Mouse (Mus musculus): ENCODE results near the gene Ak8.

Gene Ak8

GRCm38 (mm10) chr2:28797490-28798106 lies 97.6 kb downstream of the Ak8 start:
- DNase-seq = no peak

- no peak for DNase-seq
Measured at GRCm38 (mm10) chr2:28798390-28798789, 98.4 kb downstream of the Ak8 start.

- no peak for DNase-seq
Measured at GRCm38 (mm10) chr2:28799575-28799974, 99.6 kb downstream of the Ak8 start.

GRCm38 (mm10) chr2:28803406-28803805 lies 103.4 kb downstream of the Ak8 start:
- no peak for DNase-seq

- DNase-seq = no peak
Measured at GRCm38 (mm10) chr2:28808841-28809240, 108.9 kb downstream of the Ak8 start.

- DNase-seq = no peak
Measured at GRCm38 (mm10) chr2:28810260-28811013, 110.5 kb downstream of the Ak8 start.

GRCm38 (mm10) chr2:28818866-28819265 lies 118.9 kb downstream of the Ak8 start:
- peak; percentile 23 for DNase-seq

- no peak for DNase-seq
Measured at GRCm38 (mm10) chr2:28829265-28829664, 129.3 kb downstream of the Ak8 start.

GRCm38 (mm10) chr2:28836181-28836940 lies 136.4 kb downstream of the Ak8 start:
- DNase-seq = no peak

GRCm38 (mm10) chr2:28839501-28840221 lies 139.7 kb downstream of the Ak8 start:
- DNase-seq = no peak

- DNase-seq = peak; percentile 94
Measured at GRCm38 (mm10) chr2:28840222-28840951, 140.4 kb downstream of the Ak8 start, which contains the start of the genes Gtf3c4 and Ddx31. Gene Gtf3c4, minus strand, starts transcription at chr2:28840360. Gene Ddx31, plus strand, starts transcription at chr2:28840406.

- no peak for DNase-seq
Measured at GRCm38 (mm10) chr2:28842042-28842441, 142.1 kb downstream of the Ak8 start.

GRCm38 (mm10) chr2:28848879-28849278 lies 148.9 kb downstream of the Ak8 start:
- no peak for DNase-seq

GRCm38 (mm10) chr2:28852594-28852993 lies 152.6 kb downstream of the Ak8 start:
- DNase-seq = no peak

- no peak for DNase-seq
Measured at GRCm38 (mm10) chr2:28855773-28856172, 155.8 kb downstream of the Ak8 start.

- no peak for DNase-seq
Measured at GRCm38 (mm10) chr2:28859303-28859702, 159.3 kb downstream of the Ak8 start.

- no peak for DNase-seq
Measured at GRCm38 (mm10) chr2:28860678-28861423, 160.9 kb downstream of the Ak8 start.
